Mouse (Mus musculus) bone marrow macrophage, adult 2 months (primary cell): Measurements from ENCODE around the gene Ino80d.

Experiments
- CTCF ChIP-seq: IDR thresholded peaks from 2 replicates; pipeline ENCODE4 v1.5.1; 2012; ENCODE audit warnings: low read depth, mild to moderate bottlenecking, low read length, moderate library complexity
- POLR2A ChIP-seq: IDR thresholded peaks from 2 replicates; pipeline ENCODE4 v1.6.1; 2012; ENCODE audit warnings: mild to moderate bottlenecking, low read depth, low read length, borderline replicate concordance

DNA sequence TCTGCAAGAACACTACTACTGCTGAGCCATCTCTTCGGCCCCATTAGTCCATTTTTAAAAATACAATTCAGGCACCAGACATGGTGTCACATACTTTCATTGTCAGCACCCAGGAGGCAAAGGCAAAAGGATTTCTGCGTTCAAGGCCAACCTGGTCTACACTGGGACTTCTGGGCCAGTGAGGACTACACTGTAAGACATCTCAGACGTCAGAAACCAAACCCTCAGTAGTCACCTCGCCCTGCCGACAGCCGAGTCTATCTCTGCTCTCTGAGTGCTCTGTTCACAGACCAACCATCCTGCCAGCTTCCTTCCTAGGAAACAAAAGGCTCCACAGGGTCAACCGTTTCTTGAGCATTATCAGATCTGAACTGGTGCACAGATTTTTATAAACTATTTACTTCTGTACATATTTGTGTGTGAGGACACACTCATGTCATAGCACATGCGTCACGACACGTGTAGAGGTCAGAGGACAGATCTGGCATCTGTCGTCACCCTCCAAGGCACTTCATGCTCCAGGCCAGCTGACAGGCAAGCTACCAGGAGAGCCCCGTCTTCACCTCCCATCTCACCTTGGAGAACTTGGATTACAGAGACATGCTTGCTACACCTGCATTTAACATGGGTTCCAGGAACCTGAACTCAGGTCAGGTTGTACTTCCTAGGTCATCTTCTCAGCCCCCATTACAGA is 11.6 kb downstream of the Ino80d start:
- no peak for TF ChIP-seq POLR2A
- no peak for TF ChIP-seq CTCF
